Mouse (Mus musculus) right cerebral cortex, postnatal 14 days (tissue): ENCODE data around the gene Rbfox3.

ENCODE experiments used
- DNase-seq: peaks from one replicate; pipeline ENCODE4 v3.0.0; 2022

The Rbfox3 gene

DNA sequence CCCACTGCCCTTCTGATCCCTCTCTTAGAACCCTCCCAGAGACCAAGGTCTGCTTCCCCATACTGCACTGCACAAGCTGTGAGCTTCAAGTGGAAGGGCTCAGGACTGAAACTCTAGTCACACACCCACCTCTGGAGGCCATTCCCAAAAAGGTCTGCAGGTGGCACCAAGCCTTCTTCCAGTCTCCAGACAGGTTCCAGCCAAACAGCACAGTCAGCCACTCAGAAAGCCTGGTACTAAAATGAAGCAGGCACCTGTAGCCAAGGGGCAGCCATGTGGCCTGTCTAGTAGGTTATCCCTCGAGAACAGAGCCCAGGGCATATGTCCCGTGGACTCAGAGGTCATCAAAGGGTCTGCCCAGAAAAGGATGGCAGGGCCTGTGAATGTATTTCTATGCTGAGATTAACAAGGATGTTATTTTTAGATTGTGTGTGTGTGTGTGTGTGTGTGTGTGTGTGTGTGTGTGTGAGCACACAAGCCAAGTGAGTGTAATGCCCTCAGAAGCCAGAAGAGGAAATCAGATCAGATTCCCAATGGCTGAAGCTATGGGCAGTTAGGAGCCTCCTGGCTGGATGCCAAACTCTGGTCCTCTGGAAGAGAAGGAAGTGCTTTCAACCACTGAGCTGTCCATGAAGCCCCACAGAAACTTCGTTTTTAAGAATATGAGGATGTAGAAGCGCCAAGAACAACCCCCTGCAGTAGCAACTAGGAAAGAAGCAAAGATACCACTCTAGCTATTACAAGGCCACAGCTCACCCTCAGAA, at the start of gene Rbfox3:
Rbfox3 (minus strand) TSS at position 291 of the 764 bp plus-strand sequence.
- peak; percentile 58 for DNase-seq

DNA sequence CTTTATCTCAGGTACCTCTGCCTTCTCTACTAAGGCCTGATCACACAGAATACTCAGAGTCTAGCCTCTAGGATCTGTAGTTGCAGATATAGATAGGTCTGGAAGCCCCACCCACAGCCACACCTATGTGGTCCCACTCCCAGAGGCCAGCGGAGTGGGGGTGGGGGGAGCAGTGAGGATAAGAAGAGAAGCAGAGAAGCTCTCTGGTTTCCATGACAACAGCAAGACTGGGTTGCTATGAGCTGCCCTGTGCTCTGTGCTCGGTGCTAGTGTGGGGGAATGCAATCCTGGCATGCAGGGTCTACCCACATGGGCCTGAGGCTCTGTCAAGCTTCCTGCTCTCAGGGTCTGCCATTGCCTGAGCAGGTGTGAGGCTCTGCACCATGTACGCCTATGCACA, 49.3 kb upstream of the Rbfox3 start:
- peak; percentile 60 for DNase-seq

DNA sequence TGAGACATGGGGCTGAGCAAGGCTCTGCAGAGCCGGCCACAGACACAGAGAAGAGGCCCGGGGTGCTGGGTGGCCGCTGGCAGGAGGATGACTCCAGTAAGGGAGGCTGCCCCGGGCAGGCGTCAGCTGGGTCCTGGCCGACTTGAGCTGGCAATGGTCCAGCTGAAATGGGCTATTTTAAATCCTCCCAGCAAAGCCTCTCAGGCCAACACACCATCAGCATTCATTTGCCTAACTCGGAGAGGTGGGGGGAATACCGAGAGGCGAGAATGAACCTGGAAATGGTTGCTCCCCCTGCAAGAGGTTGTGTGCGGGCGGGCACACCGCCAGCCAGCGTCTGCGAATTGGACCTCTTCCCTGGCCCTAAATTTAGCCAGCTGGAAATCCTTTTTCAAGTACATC, 45.7 kb upstream of the Rbfox3 start:
- peak; percentile 64 for DNase-seq

DNA sequence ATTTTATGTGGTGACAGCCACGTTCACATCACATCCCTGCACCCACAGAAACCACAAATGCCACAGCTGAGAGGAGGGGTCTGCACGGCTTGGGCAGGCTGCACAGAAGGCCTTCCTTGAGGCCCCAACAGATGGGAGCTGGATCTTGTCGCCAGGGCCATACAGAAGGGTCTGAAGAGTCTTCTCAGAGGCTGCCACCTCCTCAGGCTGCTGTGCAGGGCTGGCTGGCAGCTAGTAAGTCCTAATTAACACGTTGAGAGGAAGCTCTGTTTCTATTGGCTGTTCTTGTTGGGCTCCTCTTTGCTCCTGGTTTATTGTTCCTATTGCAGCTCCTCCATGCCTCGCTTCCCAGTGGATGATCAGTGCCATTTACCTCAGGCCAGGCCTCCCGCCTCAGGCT, 43.6 kb upstream of the Rbfox3 start:
- no peak for DNase-seq

DNA sequence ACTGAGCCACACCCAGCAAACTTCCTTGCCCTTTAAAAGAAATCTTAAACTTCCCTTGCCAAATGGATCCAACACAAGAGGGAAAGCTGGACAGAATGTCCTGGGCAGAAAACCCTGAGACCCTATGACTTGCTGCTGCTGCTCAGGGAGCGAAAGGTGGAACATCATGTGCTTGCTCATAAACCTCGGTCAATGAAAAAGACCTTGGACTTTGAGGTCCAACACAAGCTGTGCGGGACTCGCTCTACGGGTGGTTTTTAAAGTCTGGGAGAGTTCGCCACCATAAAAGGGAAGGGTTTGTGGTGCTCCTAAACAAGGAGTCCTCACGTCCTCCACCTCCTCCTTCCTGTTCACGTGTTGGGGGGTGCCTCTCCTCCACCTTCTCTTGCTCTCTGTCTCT, 34.5 kb upstream of the Rbfox3 start:
- no peak for DNase-seq

DNA sequence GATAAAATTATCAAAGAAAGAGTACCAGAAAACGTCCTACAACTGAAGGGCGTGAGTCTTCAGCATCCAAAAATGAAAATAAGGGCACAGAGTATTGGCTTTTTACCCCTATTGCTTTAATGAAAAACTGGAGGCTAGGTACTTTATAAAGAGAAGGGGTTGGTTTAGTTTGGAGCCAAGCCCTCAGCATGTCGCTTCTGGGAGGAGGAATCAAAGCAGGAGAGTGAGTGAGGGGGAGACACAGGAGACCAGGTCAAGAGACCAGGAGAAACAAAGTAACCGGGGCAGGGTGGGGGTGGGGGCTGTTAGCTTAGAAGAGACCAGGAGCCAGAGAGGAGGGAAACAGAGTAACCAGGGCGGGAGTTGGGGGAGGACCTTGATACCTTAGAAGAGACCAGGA, 29.9 kb upstream of the Rbfox3 start:
- no peak for DNase-seq

DNA sequence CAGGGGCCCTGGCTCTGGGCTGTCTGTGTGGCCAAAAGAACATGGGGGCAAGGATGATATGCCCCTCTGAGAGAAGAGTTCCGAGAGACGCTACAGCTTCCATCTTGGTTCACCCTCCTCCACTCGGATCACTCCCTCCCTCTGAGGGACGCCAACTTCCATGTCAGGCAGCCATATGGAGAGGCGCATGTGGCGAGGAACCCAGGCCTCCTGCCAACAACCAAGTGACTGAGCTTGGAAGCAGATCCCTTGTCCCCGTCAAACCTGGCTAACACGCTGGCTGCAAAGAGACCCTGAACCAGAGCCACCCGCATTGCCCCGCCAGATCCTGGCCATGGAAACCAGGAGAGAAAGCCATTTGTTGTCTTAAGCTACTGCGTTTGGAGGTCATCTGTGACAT, 29.1 kb upstream of the Rbfox3 start:
- DNase-seq = peak; percentile 70

DNA sequence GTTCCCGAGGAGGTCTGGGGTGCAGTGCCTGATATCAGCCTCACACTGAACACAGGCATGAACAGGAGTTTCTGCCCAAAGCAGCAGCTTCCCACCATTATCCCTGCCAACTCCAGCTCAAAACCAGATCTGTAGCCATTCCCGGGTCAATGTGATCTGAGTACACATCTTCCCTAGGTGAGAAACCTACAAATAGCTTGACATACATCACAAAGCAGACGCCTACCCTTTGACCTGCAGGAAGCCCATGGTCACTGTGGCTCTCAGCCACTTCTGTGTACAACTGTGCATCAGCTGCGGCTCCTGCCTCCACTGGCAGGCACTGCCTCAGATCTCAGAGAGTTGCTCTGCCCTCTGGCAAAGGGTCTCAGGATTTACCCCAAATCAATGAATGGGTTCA, 28.3 kb upstream of the Rbfox3 start:
- DNase-seq = peak; percentile 3

DNA sequence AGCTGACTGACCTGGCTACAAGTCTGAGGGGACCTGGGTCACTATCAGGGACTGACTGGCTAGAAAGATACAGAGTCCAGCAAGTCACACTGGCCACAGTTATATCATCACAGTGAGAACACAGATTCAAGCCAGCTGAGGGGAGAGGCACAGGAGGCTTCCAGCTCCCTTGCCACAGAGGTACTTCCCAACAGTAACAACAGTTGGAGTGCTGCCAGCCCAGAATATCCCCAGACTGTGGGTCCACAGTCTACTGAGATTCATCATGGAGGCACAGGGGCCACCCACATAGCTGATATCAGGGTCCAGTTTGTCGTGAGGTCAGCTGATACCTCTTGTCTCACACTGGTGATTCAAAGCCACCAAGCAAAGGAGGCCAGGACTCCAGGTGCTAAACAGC, 23.5 kb upstream of the Rbfox3 start:
- DNase-seq = no peak

DNA sequence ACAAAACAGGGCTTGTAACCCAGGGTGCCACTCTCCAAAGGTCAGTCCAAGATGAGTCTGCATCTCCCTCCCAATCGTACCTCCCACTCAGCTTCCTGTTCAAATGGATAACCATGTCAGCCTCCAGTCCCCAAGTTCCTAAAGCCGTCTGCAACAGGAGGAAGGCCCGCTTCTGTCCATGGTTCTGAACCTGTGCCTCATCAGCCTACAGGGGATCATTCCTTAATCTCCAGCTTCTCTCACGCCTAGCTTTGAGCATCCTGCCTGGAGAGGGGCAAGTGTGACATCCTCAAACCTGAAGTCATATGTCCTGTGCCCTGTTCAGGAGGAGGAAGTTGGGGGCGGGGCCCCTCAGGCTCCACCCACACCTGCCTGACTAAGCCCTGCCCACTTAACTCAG, 15.7 kb upstream of the Rbfox3 start:
- DNase-seq = no peak

DNA sequence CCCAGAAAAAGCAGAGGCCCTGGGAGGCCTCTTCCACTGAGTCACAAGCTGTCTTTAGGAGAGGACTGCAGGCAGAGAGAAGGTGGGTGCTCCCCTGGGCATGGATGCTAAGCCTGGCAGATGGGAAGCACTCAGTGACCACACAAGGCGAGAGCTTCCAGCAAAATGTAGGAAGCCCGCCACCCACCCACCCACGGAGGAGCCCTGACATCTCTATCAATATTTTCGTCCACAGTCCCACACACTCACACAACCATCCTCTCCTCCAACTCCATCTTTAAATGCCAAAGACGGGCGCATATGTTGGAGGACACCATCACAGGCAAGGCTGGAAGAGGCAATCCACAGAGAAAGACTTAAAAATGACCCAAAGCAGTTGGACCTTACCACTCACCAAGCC, 10.5 kb upstream of the Rbfox3 start:
- DNase-seq = no peak

DNA sequence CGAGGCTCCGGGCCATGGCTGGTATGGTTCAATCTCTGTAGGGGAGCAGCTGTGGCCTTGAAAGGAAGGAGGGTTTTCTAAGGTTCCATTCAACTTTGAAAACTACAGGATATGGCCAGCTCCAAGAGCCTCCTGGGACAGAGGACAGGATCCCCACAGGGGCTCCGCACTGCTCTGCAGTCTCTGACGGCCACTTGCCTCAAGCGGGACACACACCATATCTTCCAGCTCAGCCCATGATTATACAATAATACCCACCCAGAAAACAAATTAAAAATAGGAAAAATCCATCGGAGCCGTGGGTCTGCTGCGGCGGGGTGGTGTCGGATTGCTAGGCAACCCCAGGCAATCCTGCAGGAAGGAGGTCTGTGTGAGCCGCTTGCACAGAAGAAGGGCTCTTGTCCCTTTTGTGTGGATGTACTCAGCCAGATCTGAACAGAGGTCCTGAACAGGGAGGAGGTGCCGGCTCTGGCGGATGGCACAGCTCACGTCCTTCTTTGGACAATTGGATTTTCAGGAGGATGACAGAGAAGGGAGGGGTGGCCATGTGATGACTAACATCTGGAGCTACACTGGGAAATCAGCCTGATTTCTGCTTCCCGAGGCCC, 5.1 kb upstream of the Rbfox3 start:
- DNase-seq = no peak

DNA sequence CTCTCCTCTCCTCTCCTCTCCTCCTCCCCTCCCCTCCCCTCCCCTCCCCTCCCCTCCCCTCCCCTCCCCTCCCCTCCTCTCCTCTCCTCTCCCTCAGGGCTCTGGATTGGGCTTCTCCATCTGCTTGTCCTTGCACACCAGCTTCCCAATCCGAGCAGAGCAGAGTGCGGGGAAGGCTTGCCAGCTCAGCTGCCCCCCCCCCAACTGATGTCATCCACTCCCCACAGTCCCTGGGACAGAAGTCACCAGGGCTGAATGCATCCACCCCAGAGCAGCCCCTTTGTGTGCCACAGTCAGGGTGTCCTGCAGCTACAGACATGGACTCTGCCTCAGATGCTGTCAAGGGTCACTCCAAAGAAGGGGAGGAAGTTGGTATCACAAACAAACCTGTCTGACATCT, 4.5 kb upstream of the Rbfox3 start:
- DNase-seq = no peak

DNA sequence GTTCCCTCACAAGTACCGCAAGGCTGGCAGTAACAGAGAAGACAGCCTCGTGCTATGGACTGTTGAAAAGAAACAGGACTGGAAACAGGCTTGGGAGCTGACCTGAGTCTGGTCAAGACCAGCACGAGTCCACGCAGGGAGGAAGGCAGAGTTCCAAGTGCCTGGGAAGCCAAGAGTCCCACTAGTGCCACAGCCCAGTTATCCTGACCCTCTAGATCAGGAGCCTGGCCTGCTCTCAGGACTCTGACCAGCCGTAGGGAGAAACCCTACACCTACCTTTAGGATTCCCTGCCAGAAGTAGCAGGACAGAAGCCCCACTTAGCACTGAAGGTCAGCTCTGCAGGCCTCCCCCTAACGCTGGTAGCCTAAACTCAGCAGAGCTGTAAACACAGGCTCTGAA, 1.3 kb upstream of the Rbfox3 start:
- DNase-seq = no peak

DNA sequence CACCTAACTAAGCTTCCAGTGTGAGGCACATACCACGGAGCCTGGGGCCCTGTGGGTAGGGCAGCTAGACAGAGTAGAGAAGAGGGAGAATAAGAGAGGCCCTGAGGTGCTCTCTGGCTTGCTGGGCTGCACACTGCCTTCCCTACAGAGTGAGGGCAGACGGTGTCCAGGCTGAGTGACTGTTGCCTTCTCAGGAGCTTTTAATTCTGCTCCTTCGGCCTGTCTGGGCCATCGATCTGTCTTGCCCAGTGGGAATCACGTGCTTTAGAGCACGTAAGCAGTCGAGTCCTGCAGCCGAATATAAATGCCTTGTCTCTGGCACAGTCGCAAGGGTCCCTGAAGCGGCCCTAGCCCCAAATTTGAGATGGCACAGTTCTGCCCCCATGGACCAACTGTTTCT, 641 bp downstream of the Rbfox3 start:
- no peak for DNase-seq

DNA sequence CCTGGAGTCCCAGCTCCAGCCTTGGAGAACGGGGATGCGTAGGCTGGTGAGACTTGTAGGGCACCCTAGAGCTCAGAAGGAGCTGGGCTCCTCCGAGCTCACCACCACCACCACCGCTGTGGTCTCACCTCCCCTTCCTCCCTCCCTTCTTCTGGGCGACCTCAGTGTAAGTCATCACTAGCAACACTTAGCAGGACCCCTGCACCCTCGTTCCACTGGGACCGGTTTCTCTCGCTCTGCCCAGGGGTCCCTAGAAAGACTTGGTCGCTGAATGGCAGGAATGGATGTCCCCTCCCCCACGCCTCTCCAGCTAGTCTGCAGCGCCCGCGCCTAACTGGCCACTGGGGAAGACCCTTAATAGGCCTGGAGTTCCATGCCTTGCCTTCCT, 1.6 kb downstream of the Rbfox3 start:
- no peak for DNase-seq

DNA sequence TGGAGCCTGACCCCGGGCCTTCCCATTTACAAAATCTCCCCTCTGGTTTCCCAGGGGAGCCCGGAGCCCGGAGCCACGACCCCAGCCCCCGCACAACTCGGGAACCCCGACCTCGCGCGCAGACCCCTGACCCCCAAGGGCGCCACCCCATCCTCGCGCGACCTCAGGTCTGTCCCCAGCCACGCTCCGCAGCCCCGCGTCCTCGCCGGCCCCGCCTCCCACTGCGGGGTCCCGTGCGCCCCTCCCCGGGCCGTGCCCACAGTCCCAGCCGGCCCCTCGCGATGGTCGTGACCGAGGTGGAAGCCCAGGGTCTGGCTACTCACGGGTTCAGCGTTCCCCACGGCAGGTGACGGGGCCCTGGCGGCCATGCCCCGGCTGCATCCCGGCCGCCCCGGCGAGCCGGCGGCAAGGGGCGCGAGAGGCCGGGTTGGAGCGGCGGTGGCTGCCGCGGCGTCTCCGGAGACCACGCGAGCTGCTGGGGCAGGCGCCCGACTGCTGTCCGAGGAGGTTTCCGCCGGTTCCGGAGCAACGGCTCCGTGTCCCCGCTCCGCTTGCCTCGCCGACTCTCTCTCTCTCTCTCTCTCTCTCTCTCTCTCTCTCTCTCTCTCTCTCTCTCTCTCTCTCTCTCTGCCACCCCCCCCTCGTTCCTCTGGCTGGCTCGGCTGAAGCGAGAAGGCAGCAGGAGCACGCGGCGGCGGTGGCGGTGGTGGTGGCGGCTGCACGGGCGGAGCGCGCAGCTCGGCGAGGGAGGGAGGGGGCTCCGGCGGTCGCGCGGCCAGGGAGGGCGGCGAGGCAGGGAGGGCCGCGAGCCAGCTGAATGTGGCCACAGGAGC, 2.2 kb downstream of the Rbfox3 start:
- peak; percentile 73 for DNase-seq

DNA sequence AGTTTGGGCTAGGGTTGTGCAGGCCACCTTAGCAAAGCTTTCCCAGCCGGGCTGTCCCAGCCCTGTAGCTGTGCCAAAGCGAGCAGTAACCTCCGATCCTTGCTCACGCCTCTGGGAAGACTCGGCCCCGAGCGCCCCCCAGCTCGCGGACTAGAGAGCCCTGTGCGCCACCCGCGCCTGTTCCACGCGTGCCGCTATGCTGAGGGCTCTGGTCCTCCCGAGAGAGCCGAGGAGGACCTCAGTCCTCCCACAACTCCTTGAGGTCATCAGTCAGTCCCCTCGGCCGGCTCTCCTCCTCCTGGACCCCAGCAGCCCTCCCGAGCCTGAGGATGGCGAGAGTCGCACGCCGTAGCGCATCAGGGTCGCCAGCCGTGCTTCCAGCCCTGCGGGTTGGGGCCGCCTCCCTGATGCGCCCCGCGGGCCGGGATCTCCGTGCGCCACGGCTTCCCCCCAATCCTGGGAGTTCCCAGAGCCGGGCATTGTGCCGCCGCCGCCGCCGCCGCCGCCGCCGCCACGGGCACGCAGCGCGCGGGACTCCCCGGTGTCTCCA, 2.9 kb downstream of the Rbfox3 start:
- DNase-seq = peak; percentile 48

DNA sequence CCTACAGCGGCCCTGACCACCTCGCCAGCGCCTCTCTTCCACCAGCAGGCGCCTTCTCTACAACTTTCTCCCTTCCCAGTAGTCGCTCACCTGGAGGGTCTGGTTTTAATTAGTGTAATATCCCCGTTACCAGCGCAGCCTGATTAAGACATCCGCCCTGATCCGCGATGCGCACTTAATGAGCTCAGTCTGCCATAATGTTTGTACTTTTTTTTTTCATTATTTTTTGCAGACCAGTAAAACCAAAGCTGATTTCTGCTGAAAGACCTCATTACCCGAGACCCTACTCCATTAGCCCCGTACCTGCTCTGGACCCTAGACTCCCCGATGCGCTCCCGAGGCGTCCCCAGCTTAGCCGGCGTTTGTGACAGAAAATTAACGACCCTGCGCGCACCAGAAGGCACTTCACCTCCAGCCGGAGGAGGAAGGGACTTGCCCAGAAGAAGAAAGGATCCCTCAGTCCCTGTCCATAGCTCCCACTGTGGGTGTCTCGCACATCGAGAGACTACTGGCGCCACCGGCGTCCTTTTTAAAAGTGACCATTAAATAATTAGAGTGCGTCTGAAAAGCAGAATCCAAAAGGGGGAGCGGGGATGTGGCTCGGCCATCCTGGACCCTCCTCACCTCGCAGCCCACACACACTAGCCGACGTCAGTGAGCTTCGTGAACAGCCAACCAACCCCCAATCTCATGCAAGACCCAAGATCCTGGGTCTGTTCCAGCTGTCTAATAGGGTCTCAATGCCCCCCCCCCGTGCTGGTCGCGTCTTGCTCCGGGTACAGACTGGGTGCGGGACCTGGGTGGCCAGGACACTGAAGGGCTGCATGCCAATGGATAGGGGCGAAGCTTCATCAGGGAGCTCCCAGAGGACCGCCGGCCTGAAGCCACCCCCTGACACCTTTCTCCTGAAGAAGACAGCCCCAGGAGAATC, 3.7 kb downstream of the Rbfox3 start:
- DNase-seq = no peak

DNA sequence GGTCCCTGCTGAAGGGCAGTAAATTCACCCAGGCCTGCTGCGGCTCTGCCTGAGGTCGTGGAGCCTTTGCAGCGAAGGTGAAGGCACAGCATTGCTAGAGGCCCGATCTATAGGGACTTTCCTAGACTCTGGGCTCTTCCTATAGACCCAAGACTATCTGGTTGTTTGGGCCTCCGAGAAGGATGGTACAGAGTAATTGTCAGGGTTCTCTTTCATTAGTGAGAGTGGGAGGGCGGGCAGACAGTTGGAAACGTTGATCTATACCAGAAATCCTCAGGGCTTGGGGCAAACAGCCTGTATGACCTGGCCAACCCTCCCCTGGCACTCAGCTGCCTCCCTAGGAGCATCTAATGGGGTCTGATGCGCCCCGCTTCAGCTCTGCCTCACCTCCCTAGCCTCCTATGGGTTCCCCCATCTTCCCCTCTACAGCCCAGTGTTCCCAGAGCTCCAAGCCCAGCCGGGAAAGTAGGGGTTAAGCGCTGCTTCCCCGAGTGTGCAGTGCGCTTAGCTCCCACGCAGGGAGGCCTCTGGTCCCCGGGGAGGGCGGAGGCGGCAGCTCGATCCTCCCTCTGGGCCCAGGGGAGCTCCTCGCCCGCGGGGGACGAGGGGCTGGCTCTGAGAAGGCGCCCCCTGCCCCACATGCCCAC, 4.5 kb downstream of the Rbfox3 start:
- peak; percentile 67 for DNase-seq

DNA sequence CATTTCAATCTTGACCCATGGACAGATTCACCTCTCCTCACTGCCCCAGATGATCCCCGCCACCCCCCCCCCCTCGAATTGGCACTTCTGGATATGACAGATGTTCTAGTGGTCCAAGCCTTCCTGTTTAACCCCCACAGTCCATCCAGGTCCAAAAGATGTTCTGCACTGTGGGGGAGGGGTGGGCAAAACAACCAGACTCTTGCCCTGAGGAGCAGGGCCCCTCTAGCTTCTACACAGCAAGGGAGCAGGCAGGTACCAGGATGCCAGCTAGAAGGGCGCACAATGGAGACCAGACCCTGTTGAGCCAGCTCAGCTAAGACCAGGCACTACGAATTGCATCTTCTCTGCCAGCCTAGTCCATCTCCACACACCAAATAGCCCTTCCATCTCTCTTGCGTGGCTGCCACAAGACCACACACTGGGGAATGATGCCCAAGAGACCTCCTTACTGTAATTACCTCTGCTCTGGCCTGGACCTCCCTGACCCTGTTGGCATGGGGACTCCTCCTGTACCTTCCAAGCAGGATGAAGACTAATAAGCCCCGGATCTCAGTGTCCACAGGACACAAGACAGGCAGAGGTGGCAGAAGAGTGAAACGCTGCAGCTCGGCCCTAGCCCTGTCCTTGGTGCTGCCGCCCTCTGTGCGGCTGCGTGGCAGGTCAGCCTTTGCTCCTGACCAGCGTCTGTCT, 5.1 kb downstream of the Rbfox3 start:
- no peak for DNase-seq
